Mouse (Mus musculus) colon, adult 2 months (tissue): ENCODE measurements around the gene Trpc5os. TPM values are rescaled to one million over a fixed set of nuclear protein-coding genes. Genes with fewer than 3 reads are reported as not detected.

Experiments used
- polyA plus RNA-seq: library from polyadenylated mRNA; depleted of rRNA; stranded (reverse); fragments of >200 nt; gene quantifications from 2 replicates; pipeline ENCODE4 v1.2.3, GENCODE M21; 2012; rRNA removed

Gene Trpc5os
- not detected in 2 replicates for polyA plus RNA-seq

GRCm38 (mm10) chrX:144456281-144456680 lies at the start of gene Trpc5os:
Gene Trpc5os, plus strand, starts transcription at chrX:144456581.

Other genes with a start within 250 kb of the Trpc5os start
- 3.2 and 4.5 TPM in 2 replicates for gene Alg13, start 138.8 kb upstream of the Trpc5os start, polyA plus RNA-seq
- not detected in 2 replicates for gene Trpc5, start 231.6 kb downstream of the Trpc5os start, polyA plus RNA-seq
- not detected in 2 replicates for gene Rtl4, start 232.3 kb downstream of the Trpc5os start, polyA plus RNA-seq